Mouse (Mus musculus) lung, adult 2 months (tissue): ENCODE measurements around the gene En1.

Source experiments
- CTCF ChIP-seq: fragments of 200-500 bp; IDR thresholded peaks from 2 replicates; pipeline ENCODE4 v1.5.1; 2011; ENCODE audit warnings: mild to moderate bottlenecking, low read length, control low read depth; ENCODE audit not compliant: insufficient read depth
- POLR2A ChIP-seq: fragments of 200-500 bp; IDR thresholded peaks from 2 replicates; pipeline ENCODE4 v1.6.1; 2011; ENCODE audit warnings: low read depth, mild to moderate bottlenecking, control low read depth, low read length, borderline replicate concordance; ENCODE audit errors: extremely low read depth

GRCm38 (mm10) chr1:120644755-120645154 is 42.5 kb downstream of the En1 start:
- no peak for TF ChIP-seq CTCF
- no peak for TF ChIP-seq POLR2A
